Mouse (Mus musculus) heart, adult 2 months (tissue): Measurements from ENCODE around the gene Tapbp.

ENCODE experiments used
- CTCF ChIP-seq: fragments of 200-600 bp; IDR thresholded peaks from 2 replicates; pipeline ENCODE4 v1.8.1; 2022; ENCODE audit warnings: antibody characterized with exemption, mild to moderate bottlenecking, moderate library complexity
- EP300 ChIP-seq: fragments of 200-500 bp; IDR thresholded peaks from 2 replicates; pipeline ENCODE4 v1.6.1; 2011; ENCODE audit warnings: low read depth, low read length, control low read depth; ENCODE audit not compliant: insufficient read depth

DNA sequence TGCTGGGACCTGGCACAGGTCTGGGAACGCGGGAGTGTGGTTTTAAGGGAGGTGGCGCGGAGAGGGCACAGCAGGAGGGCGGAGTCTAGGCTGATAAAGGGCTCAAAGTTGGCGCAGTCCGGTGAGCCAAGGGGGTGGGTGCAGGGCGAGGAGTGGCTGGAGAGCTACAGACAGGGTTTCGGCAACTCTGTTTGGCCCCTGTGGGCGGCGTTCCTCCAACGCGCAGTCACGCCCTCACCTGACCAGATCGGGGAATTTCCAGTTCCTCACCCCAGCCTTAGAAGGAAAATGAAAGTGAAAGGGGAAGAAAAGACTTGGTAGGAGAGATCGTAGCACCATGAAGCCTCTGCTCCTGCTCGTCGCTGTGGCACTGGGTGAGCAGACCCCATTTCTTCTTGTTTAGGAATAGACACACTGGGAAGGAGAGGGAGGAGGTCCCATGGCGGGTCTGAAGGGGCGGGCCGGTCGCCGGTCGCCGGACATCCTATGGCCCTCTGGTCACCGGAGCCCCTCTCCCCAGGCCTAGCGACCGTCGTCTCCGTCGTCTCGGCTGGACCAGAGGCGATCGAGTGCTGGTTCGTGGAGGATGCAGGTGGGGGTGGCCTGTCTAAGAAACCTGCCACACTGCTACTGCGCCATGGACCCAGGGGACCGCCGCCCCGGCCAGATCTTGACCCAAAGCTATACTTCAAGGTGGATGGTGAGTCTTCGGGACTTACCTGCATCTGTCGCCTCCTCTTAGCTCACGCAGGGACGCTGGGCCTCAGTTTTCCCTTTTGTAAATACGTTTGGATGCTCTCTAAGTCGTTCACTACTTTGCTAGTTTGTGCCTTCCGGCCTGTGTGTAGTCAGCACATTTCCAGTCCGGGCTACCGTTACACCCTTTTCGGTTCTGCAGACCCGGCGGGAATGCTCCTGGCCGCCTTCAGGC is 3.9 kb downstream of the Tapbp start:
- TF ChIP-seq CTCF = peak; percentile 54
- peak; percentile 80; the same call in 1 of the 2 replicates for TF ChIP-seq EP300
